Mouse (Mus musculus) liver, embryonic 14.5 days (tissue): ENCODE data around the gene Mettl8. TPM values are rescaled to one million over a fixed set of nuclear protein-coding genes. Genes with fewer than 3 reads are reported as not detected.
A peak's percentile ranks its signal among the peaks of the same experiment; 100 is the strongest.

Source experiments
- ATAC-seq: fragments of 200-750 bp; cut with Nextera tagmentation; 2 replicates; pipeline ENCODE4 v1.8.0; 2017; ENCODE audit warnings: moderate number of reproducible peaks, mild to moderate bottlenecking, moderate library complexity; ENCODE audit not compliant: insufficient read depth
- DNase-seq, 3 experiments: peaks; one replicate each; pipeline ENCODE4 v3.0.0-alpha.2; 2012 to 2013; ENCODE audit warnings: low read depth in 3 of 3, low spot score in 3 of 3
- H3K27ac ChIP-seq: fragments of 300-500 bp; sonication (generic); 2 replicates; pipeline ENCODE4 v1.5.1; 2014; ENCODE audit warnings: moderate library complexity, mild to moderate bottlenecking, control low read depth, inconsistent platforms
- H3K27me3 ChIP-seq: fragments of 300-500 bp; sonication (generic); 2 replicates; pipeline ENCODE4 v1.6.1; 2014; ENCODE audit warnings: mild to moderate bottlenecking, low read length, moderate library complexity; ENCODE audit not compliant: control insufficient read depth, insufficient read depth
- H3K36me3 ChIP-seq: fragments of 300-500 bp; sonication (generic); replicated peaks from 2 replicates; pipeline ENCODE4 v1.6.1; 2014; ENCODE audit warnings: low read depth; ENCODE audit not compliant: control insufficient read depth, insufficient read depth
- H3K4me1 ChIP-seq, 2 experiments: fragments of 200-500 bp in 1 of 2; fragments of 300-500 bp in 1 of 2; sonication (generic) in 1 of 2; replicated peaks; 2 replicates each; pipeline ENCODE4 v1.6.1; 2012 to 2014; ENCODE audit warnings: antibody characterized with exemption in 1 of 2, inconsistent platforms in 1 of 2, low read length in 1 of 2; ENCODE audit not compliant: control insufficient read depth in 2 of 2, insufficient read depth in 2 of 2
- H3K4me2 ChIP-seq: fragments of 300-500 bp; sonication (generic); 2 replicates; pipeline ENCODE4 v1.6.1; 2014; ENCODE audit warnings: low read depth, mild to moderate bottlenecking, control low read depth, moderate library complexity
- H3K4me3 ChIP-seq, 2 experiments: fragments of 200-500 bp in 1 of 2; fragments of 300-500 bp in 1 of 2; sonication (generic) in 1 of 2; 2 replicates each; pipeline ENCODE4 v1.5.1; 2012 to 2014; ENCODE audit warnings: low read depth in 2 of 2, low read length in 2 of 2, mild to moderate bottlenecking in 2 of 2, control low read depth in 1 of 2, inconsistent platforms in 1 of 2, moderate library complexity in 1 of 2; ENCODE audit not compliant: insufficient read depth in 1 of 2
- H3K9ac ChIP-seq: fragments of 300-500 bp; sonication (generic); replicated peaks from 2 replicates; pipeline ENCODE4 v1.6.1; 2014; ENCODE audit warnings: mild to moderate bottlenecking, control low read depth, moderate library complexity
- H3K9me3 ChIP-seq: fragments of 300-500 bp; sonication (generic); 2 replicates; pipeline ENCODE4 v1.6.1; 2016; ENCODE audit warnings: low read length, mixed read lengths; ENCODE audit not compliant: control insufficient read depth
- CTCF ChIP-seq: IDR thresholded peaks from 2 replicates; pipeline ENCODE4 v1.5.1; 2016; ENCODE audit warnings: antibody characterized with exemption, low read depth, control low read depth
- EP300 ChIP-seq: IDR thresholded peaks from 2 replicates; pipeline ENCODE4 v1.6.1; 2016; ENCODE audit warnings: antibody characterized with exemption, low read depth
- WGBS: fragments of 180-500 bp; shearing (Covaris S2); extraction: QIAGEN DNeasy Blood & Tissue Kit; methylation state at CpG from one replicate; pipeline ENCODE4 v1.1.7; 2014; ENCODE audit not compliant: insufficient replicate concordance; 5-methylcytosine and 5-hydroxymethylcytosine counted together
- polyA plus RNA-seq, 2 experiments: library from polyadenylated mRNA; depleted of rRNA in 1 of 2; stranded (reverse) in 1 of 2; unstranded in 1 of 2; fragments of >200 nt; fragmentation: Nextera tagmentation in 1 of 2; extraction: Ambion mirVana in 1 of 2; gene quantifications; 2 replicates each; pipeline versions ENCODE4 v1.2.1 to v1.2.3; 2012 to 2014

Mettl8 gene
- polyA plus RNA-seq, 2 experiments = 5.3 to 9.7 TPM

- Histone ChIP-seq H3K4me1 (peaks cover 15 to 19% of the 10 kb centered on the region in 2 experiments), H3K27me3 (no peaks in the 10 kb centered on the region), H3K9ac (no peak overlapping the region), H3K27ac (no peak overlapping the region), H3K4me3 (no peak overlapping the region), H3K36me3 (no peaks in the 10 kb centered on the region), H3K4me2 (no peak overlapping the region), H3K9me3 (no peaks in the 10 kb centered on the region)
- no peak for DNase-seq
- peak; percentile 44; the same call in 1 of the 2 replicates for ATAC-seq
- 75% methylated on average over 1 of the region's 1 CpGs for WGBS
- no peak for TF ChIP-seq EP300
These were observed 131.3 kb downstream of the Mettl8 start for GRCm38 (mm10) chr2:70924049-70924448.

GRCm38 (mm10) chr2:70922814-70923213 lies 132.6 kb downstream of the Mettl8 start:
- no peak overlapping the region for H3K27ac ChIP-seq
- TF ChIP-seq CTCF (no peak), EP300 (no peak)
- peaks cover 15 to 19% of the 10 kb centered on the region in 2 experiments for H3K4me1 ChIP-seq
- H3K9ac ChIP-seq = no peak overlapping the region
- ATAC-seq (no peak), DNase-seq (no peak)
- no peaks in the 10 kb centered on the region for H3K9me3 ChIP-seq
- no peaks in the 10 kb centered on the region for H3K36me3 ChIP-seq
- H3K4me2 ChIP-seq = 0 out of 2 replicates have a peak overlapping the region, but pooled peaks have one; percentile 15
- no peak overlapping the region for H3K4me3 ChIP-seq
- no peaks in the 10 kb centered on the region for H3K27me3 ChIP-seq
- 57% methylated on average over 6 of the region's 6 CpGs for WGBS

GRCm38 (mm10) chr2:70920937-70921596 lies 134.3 kb downstream of the Mettl8 start:
- Histone ChIP-seq H3K4me3 (peak overlapping the region in 1 of 2 experiments; percentile 20; a peak in 1 of 4 replicates), H3K4me2 (peak overlapping the region; percentile 57), H3K4me1 (peaks cover 15 to 19% of the 10 kb centered on the region in 2 experiments), H3K27me3 (no peaks in the 10 kb centered on the region), H3K9me3 (no peaks in the 10 kb centered on the region), H3K9ac (peak overlapping the region; percentile 50), H3K36me3 (no peaks in the 10 kb centered on the region), H3K27ac (peak overlapping the region; percentile 34)
- TF ChIP-seq CTCF (no peak), EP300 (peak; percentile 67)
- 12% methylated on average over 8 of the region's 8 CpGs for WGBS
- ATAC-seq (peak; percentile 75; the same call in 1 of the 2 replicates), DNase-seq (peak; percentile 26 to 37 (median 27))

- TF ChIP-seq EP300 = no peak
- no peak for TF ChIP-seq CTCF
- Histone ChIP-seq H3K36me3 (no peaks in the 10 kb centered on the region), H3K4me1 (peaks cover 15 to 19% of the 10 kb centered on the region in 2 experiments), H3K27me3 (no peaks in the 10 kb centered on the region), H3K4me3 (no peak overlapping the region), H3K4me2 (no peak overlapping the region), H3K9me3 (no peaks in the 10 kb centered on the region), H3K27ac (no peak overlapping the region), H3K9ac (no peak overlapping the region)
- 35% methylated on average over 2 of the region's 2 CpGs for WGBS
- DNase-seq (no peak), ATAC-seq (peak; percentile 33)
These were observed 135.4 kb downstream of the Mettl8 start for GRCm38 (mm10) chr2:70919913-70920522.

- WGBS = 76% methylated on average over 2 of the region's 2 CpGs
These were observed 136.9 kb downstream of the Mettl8 start for GRCm38 (mm10) chr2:70918516-70918915.

More at GRCm38 (mm10) chr2:70918516-70918915, 136.9 kb downstream of the Mettl8 start:
- Histone ChIP-seq H3K27ac (no peak overlapping the region), H3K4me2 (no peak overlapping the region), H3K36me3 (no peaks in the 10 kb centered on the region), H3K9ac (no peak overlapping the region), H3K4me1 (peaks cover 15 to 19% of the 10 kb centered on the region in 2 experiments), H3K9me3 (no peaks in the 10 kb centered on the region), H3K27me3 (no peaks in the 10 kb centered on the region), H3K4me3 (no peak overlapping the region)
- TF ChIP-seq EP300 = no peak
- TF ChIP-seq CTCF = no peak
- ATAC-seq (no peak), DNase-seq (no peak)

Other genes starting within 250 kb of the Mettl8 start
- 15.0 and 23.7 TPM in 2 replicates for gene Tlk1, start 229.9 kb downstream of the Mettl8 start, polyA plus RNA-seq (2012; rRNA removed)
- 24.3 and 36.1 TPM in 2 replicates for gene Tlk1, start 229.9 kb downstream of the Mettl8 start, polyA plus RNA-seq (2014; fragmentation: Nextera tagmentation; extraction: Ambion mirVana)
- 1.8 and 3.2 TPM in 2 replicates for gene Dcaf17, start 255 bp downstream of the Mettl8 start, polyA plus RNA-seq (2012; rRNA removed)
- 11.8 and 12.1 TPM in 2 replicates for gene Dcaf17, start 255 bp downstream of the Mettl8 start, polyA plus RNA-seq (2014; fragmentation: Nextera tagmentation; extraction: Ambion mirVana)
- 0.90 and 0.92 TPM in 2 replicates for gene Cybrd1, start 62.3 kb upstream of the Mettl8 start, polyA plus RNA-seq (2012; rRNA removed)
- 0.38 and 0.58 TPM in 2 replicates for gene Cybrd1, start 62.3 kb upstream of the Mettl8 start, polyA plus RNA-seq (2014; fragmentation: Nextera tagmentation; extraction: Ambion mirVana)
- 15.2 and 24.8 TPM in 2 replicates for gene Dync1i2, start 156.1 kb upstream of the Mettl8 start, polyA plus RNA-seq (2012; rRNA removed)
- 29.9 and 36.7 TPM in 2 replicates for gene Dync1i2, start 156.1 kb upstream of the Mettl8 start, polyA plus RNA-seq (2014; fragmentation: Nextera tagmentation; extraction: Ambion mirVana)